Mouse (Mus musculus) liver, embryonic 15.5 days (tissue): ENCODE measurements around the gene Olfr976. TPM values are rescaled to one million over a fixed set of nuclear protein-coding genes. Genes with fewer than 3 reads are reported as not detected.

Experiments used
- ATAC-seq: fragments of 200-750 bp; cut with Nextera tagmentation; 2 replicates; pipeline ENCODE4 v1.8.0; 2017; ENCODE audit warnings: moderate number of reproducible peaks, mild to moderate bottlenecking, moderate library complexity; ENCODE audit not compliant: insufficient read depth
- H3K27ac ChIP-seq: fragments of 300-500 bp; sonication (generic); replicated peaks from 2 replicates; pipeline ENCODE4 v1.5.1; 2015; ENCODE audit warnings: mild to moderate bottlenecking, inconsistent platforms
- H3K27me3 ChIP-seq: fragments of 300-500 bp; sonication (generic); 2 replicates; pipeline ENCODE4 v1.6.1; 2015; ENCODE audit warnings: mild to moderate bottlenecking, inconsistent platforms
- H3K36me3 ChIP-seq: fragments of 300-500 bp; sonication (generic); replicated peaks from 2 replicates; pipeline ENCODE4 v1.6.1; 2015; ENCODE audit warnings: moderate library complexity, mild to moderate bottlenecking, inconsistent platforms
- H3K4me1 ChIP-seq: fragments of 300-500 bp; sonication (generic); replicated peaks from 2 replicates; pipeline ENCODE4 v1.6.1; 2015; ENCODE audit warnings: inconsistent platforms
- H3K4me2 ChIP-seq: fragments of 300-500 bp; sonication (generic); 2 replicates; pipeline ENCODE4 v1.6.1; 2015; ENCODE audit warnings: moderate library complexity, mild to moderate bottlenecking, inconsistent platforms
- H3K4me3 ChIP-seq: fragments of 300-500 bp; sonication (generic); replicated peaks from 2 replicates; pipeline ENCODE4 v1.5.1; 2015; ENCODE audit warnings: mild to moderate bottlenecking, inconsistent platforms
- H3K9ac ChIP-seq: fragments of 300-500 bp; sonication (generic); 2 replicates; pipeline ENCODE4 v1.6.1; 2015; ENCODE audit warnings: moderate library complexity, mild to moderate bottlenecking, inconsistent platforms
- H3K9me3 ChIP-seq: fragments of 300-500 bp; sonication (generic); replicated peaks from 2 replicates; pipeline ENCODE4 v1.6.1; 2016; ENCODE audit warnings: inconsistent platforms
- WGBS: fragments of 180-500 bp; shearing (Covaris S2); methylation state at CpG from one replicate; pipeline ENCODE4 v1.1.7; 2015; ENCODE audit warnings: mixed read lengths; ENCODE audit not compliant: insufficient replicate concordance; 5-methylcytosine and 5-hydroxymethylcytosine counted together
- polyA plus RNA-seq: library from polyadenylated mRNA; unstranded; fragments of >200 nt; fragmentation: Nextera tagmentation; extraction: Ambion mirVana; gene quantifications from 2 replicates; pipeline ENCODE4 v1.2.1, GENCODE M21; 2015

Olfr976 gene
- polyA plus RNA-seq, 1 experiment from 2014 or later: not detected

GRCm38 (mm10) chr9:39905106-39905505 lies 55.8 kb downstream of the Olfr976 start:
- Histone ChIP-seq H3K4me1 (no peaks in the 10 kb centered on the region), H3K9me3 (no peaks in the 10 kb centered on the region), H3K4me3 (no peak overlapping the region), H3K4me2 (no peak overlapping the region), H3K27me3 (no peaks in the 10 kb centered on the region), H3K27ac (no peak overlapping the region), H3K36me3 (no peaks in the 10 kb centered on the region), H3K9ac (no peak overlapping the region)
- 15% methylated on average over 6 of the region's 6 CpGs for WGBS
- ATAC-seq: no peak

Other genes with a start within 250 kb of the Olfr976 start
- gene Olfr965, start 249.8 kb downstream of the Olfr976 start, polyA plus RNA-seq: not detected in 2 replicates
- gene Olfr150, start 230.2 kb downstream of the Olfr976 start, polyA plus RNA-seq: not detected in 2 replicates
- gene Olfr967, start 214.9 kb downstream of the Olfr976 start, polyA plus RNA-seq: not detected in 2 replicates
- gene Olfr968, start 177.9 kb downstream of the Olfr976 start, polyA plus RNA-seq: not detected in 2 replicates
- gene Olfr969, start 170.2 kb downstream of the Olfr976 start, polyA plus RNA-seq: not detected in 2 replicates
- not detected in 2 replicates for gene Olfr970, start 152.3 kb downstream of the Olfr976 start, polyA plus RNA-seq
- not detected in 2 replicates for gene Olfr971, start 124.3 kb downstream of the Olfr976 start, polyA plus RNA-seq
- not detected in 2 replicates for gene Olfr972, start 94.7 kb downstream of the Olfr976 start, polyA plus RNA-seq
- not detected in 2 replicates for gene Olfr229, start 53.8 kb downstream of the Olfr976 start, polyA plus RNA-seq
- not detected in 2 replicates for gene Olfr974, start 23.6 kb downstream of the Olfr976 start, polyA plus RNA-seq
- gene Olfr975, start 9.1 kb downstream of the Olfr976 start, polyA plus RNA-seq: not detected in 2 replicates
- gene Olfr978, start 31.0 kb upstream of the Olfr976 start, polyA plus RNA-seq: not detected in 2 replicates
- not detected in 2 replicates for gene Olfr979, start 42.3 kb upstream of the Olfr976 start, polyA plus RNA-seq
- gene Olfr980, start 48.4 kb upstream of the Olfr976 start, polyA plus RNA-seq: not detected in 2 replicates
- gene Olfr981, start 60.3 kb upstream of the Olfr976 start, polyA plus RNA-seq: not detected in 2 replicates
- not detected in 2 replicates for gene Olfr982, start 112.7 kb upstream of the Olfr976 start, polyA plus RNA-seq
- not detected in 2 replicates for gene Olfr983, start 132.5 kb upstream of the Olfr976 start, polyA plus RNA-seq
- not detected in 2 replicates for gene Olfr984, start 153.1 kb upstream of the Olfr976 start, polyA plus RNA-seq
- gene Olfr985, start 169.1 kb upstream of the Olfr976 start, polyA plus RNA-seq: not detected in 2 replicates
- not detected in 2 replicates for gene Tmem225, start 187.0 kb upstream of the Olfr976 start, polyA plus RNA-seq
- not detected in 2 replicates for gene Olfr986, start 219.8 kb upstream of the Olfr976 start, polyA plus RNA-seq
- gene Zfp202, start 231.2 kb upstream of the Olfr976 start, polyA plus RNA-seq: 0.79 and 0.82 TPM in 2 replicates